ENCODE assay signal across 9 mouse cellular contexts in the genomic region with DNA sequence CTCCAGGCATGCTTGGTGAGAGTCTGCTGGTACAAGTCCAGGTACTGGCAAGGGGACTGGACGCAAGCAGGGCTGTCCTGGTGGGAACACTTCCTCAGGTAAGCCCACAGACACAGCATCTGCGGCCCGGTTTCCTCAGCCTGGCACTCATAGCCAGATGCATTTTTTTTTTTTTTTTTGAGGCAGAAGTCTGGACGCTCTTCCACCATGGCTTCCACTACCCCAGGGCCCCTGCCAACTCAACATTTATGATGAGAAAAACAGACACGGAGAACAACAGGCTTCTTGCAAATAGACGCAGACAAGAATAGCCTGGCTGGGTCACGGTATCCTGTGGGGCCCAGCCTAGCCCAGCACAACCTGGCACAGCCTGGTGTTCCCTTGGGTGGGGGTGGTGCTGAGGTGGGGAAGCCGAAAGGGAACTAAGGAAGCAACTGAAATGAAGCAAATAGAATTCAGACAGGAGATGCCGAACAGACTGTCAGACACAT. TPM values are rescaled to one million over a fixed set of nuclear protein-coding genes. Genes with fewer than 3 reads are reported as not detected.
A peak's percentile ranks its signal among the peaks of the same experiment; 100 is the strongest.
DNase-seq lines count a peak whose midpoint lies in the region; ATAC-seq and TF ChIP-seq lines count a peak whose summit lies in the region.
"Had no signal": no experiment of that assay in that cellular context is flagged by ENCODE, and none has a peak within 500 bp of the region (broad histone marks: within the 10 kb centered on the region; RNA-seq: fewer than 3 reads in every experiment).

No protein-coding gene starts in this region.

- WGBS in forebrain, embryonic 13.5 days: 72% methylated on average over 9 of the region's 9 CpGs
- WGBS in forebrain, embryonic 12.5 days: 83% methylated on average over 9 of the region's 9 CpGs
- 4% methylated on average over 9 of the region's 9 CpGs for WGBS in cerebellum, adult 2 months
- WGBS in midbrain, embryonic 15.5 days: 75% methylated on average over 9 of the region's 9 CpGs

- H3K4me3 ChIP-seq in forebrain, embryonic 13.5 days: no peak overlapping the region
- no peak overlapping the region for H3K4me3 ChIP-seq in forebrain, embryonic 12.5 days (replicated peaks)
- no peak overlapping the region for H3K4me3 ChIP-seq in cerebellum, adult 2 months (replicated peaks; ENCODE audit: insufficient read depth, low read depth, low read length)
- no peak overlapping the region for H3K4me3 ChIP-seq in layer of hippocampus, adult 2 months
- no peak overlapping the region for H3K4me3 ChIP-seq in midbrain, embryonic 15.5 days
- H3K4me3 ChIP-seq: liver, embryonic 15.5 days had no signal

- no peaks in the 10 kb centered on the region for H3K9me3 ChIP-seq in forebrain, embryonic 13.5 days (replicated peaks)
- no peaks in the 10 kb centered on the region for H3K9me3 ChIP-seq in forebrain, embryonic 12.5 days
- no peaks in the 10 kb centered on the region for H3K9me3 ChIP-seq in midbrain, embryonic 15.5 days
- H3K9me3 ChIP-seq: liver, embryonic 15.5 days had no signal

- ATAC-seq in forebrain, embryonic 13.5 days: no peak
- ATAC-seq in forebrain, embryonic 12.5 days (ENCODE audit: low FRiP score): no peak
- ATAC-seq in midbrain, embryonic 15.5 days (replicated peaks): no peak

- peak overlapping the region; percentile 48 for H3K27ac ChIP-seq in forebrain, embryonic 13.5 days
- H3K27ac ChIP-seq in forebrain, embryonic 12.5 days: no peak overlapping the region
- H3K27ac ChIP-seq in cerebellum, adult 2 months (ENCODE audit: insufficient read depth, low read length): peak overlapping the region; percentile 35
- H3K27ac ChIP-seq in layer of hippocampus, adult 2 months: peak overlapping the region; percentile 86
- no peak overlapping the region for H3K27ac ChIP-seq in midbrain, embryonic 15.5 days
- H3K27ac ChIP-seq: liver, embryonic 15.5 days had no signal

- no peak overlapping the region for H3K4me2 ChIP-seq in forebrain, embryonic 13.5 days
- no peak overlapping the region for H3K4me2 ChIP-seq in forebrain, embryonic 12.5 days
- H3K4me2 ChIP-seq in midbrain, embryonic 15.5 days: no peak overlapping the region
- H3K4me2 ChIP-seq: liver, embryonic 15.5 days had no signal

- H3K9ac ChIP-seq in forebrain, embryonic 13.5 days: no peak overlapping the region
- no peak overlapping the region for H3K9ac ChIP-seq in forebrain, embryonic 12.5 days
- no peak overlapping the region for H3K9ac ChIP-seq in midbrain, embryonic 15.5 days
- H3K9ac ChIP-seq: liver, embryonic 15.5 days had no signal

- H3K36me3 ChIP-seq in forebrain, embryonic 13.5 days (ENCODE audit: poor library complexity, severe bottlenecking): no peaks in the 10 kb centered on the region
- H3K36me3 ChIP-seq in forebrain, embryonic 12.5 days (replicated peaks): 0 out of 2 replicates have a peak, but pooled peaks cover 5% of the 10 kb centered on the region
- no peaks in the 10 kb centered on the region for H3K36me3 ChIP-seq in midbrain, embryonic 15.5 days (replicated peaks)
- H3K36me3 ChIP-seq: liver, embryonic 15.5 days had no signal

- TF ChIP-seq POLR2A in cerebellum, adult 2 months (IDR thresholded peaks at IDR 0.05; ENCODE audit: borderline replicate concordance, insufficient read depth, low read length): no peak

- intact Hi-C loops in left cerebral cortex, postnatal 14 days (cut with DNase I): no loop called here

- peak; percentile 83 to 93 for DNase-seq in cerebellum, adult 2 months
- peak; percentile 84 for DNase-seq in heart, adult 8-10 months (ENCODE audit: low spot score)
- DNase-seq in layer of hippocampus, adult 2 months (ENCODE audit: low spot score in 2 of 2): peak; percentile 32 to 58
- DNase-seq in left cerebral cortex, postnatal 14 days (ENCODE audit: low spot score in 2 of 2): no peak
- no peak for DNase-seq in adrenal gland, postnatal 36 days

- no peak for TF ChIP-seq CTCF in cerebellum, adult 2 months (IDR thresholded peaks at IDR 0.05; ENCODE audit: borderline replicate concordance, insufficient read depth, low read depth, low read length)
- no peak for TF ChIP-seq CTCF in layer of hippocampus, adult 2 months (conservative IDR thresholded peaks at IDR 0.05)

- peaks cover 20% of the 10 kb centered on the region for H3K4me1 ChIP-seq in forebrain, embryonic 13.5 days
- H3K4me1 ChIP-seq in forebrain, embryonic 12.5 days: peaks cover 19% of the 10 kb centered on the region
- H3K4me1 ChIP-seq in cerebellum, adult 2 months (ENCODE audit: control insufficient read depth, insufficient read depth, low read length): peaks cover 40% of the 10 kb centered on the region
- peaks cover 11% of the 10 kb centered on the region for H3K4me1 ChIP-seq in midbrain, embryonic 15.5 days

- no peaks in the 10 kb centered on the region for H3K27me3 ChIP-seq in forebrain, embryonic 13.5 days
- no peaks in the 10 kb centered on the region for H3K27me3 ChIP-seq in forebrain, embryonic 12.5 days
- H3K27me3 ChIP-seq in cerebellum, adult 2 months (ENCODE audit: control insufficient read depth, insufficient read depth, low read length): no peaks in the 10 kb centered on the region
- no peaks in the 10 kb centered on the region for H3K27me3 ChIP-seq in midbrain, embryonic 15.5 days (replicated peaks)
- H3K27me3 ChIP-seq: liver, embryonic 15.5 days had no signal

RNA-seq across cellular contexts. Expression of a gene that starts 43.5 kb away (rescaled TPM):
- polyA plus RNA-seq in forebrain, embryonic 13.5 days (2015; fragmentation: Nextera tagmentation; extraction: Ambion mirVana): 7.4 and 7.7 TPM in 2 replicates
- 8.1 and 8.3 TPM in 2 replicates for polyA plus RNA-seq in forebrain, embryonic 12.5 days (2016; fragmentation: Nextera tagmentation; extraction: Ambion mirVana)
- 25.3 and 26.7 TPM in 2 replicates for polyA plus RNA-seq in cerebellum, adult 2 months (2012; rRNA removed)
- total RNA-seq in heart, adult 8-10 months (2022): 10 to 100 TPM in 2 of 4 experiments, 1 to 10 TPM in 2; 8.2 to 15.7 (median 11.9) TPM
- total RNA-seq in layer of hippocampus, adult 2 months (2021): 10 to 100 TPM; 23.3 to 23.6 TPM
- total RNA-seq in left cerebral cortex, postnatal 14 days (2021): 10 to 100 TPM; 37.9 to 41.1 TPM
- 6.6 and 6.8 TPM in 2 replicates for polyA plus RNA-seq in midbrain, embryonic 15.5 days (2015; fragmentation: Nextera tagmentation; extraction: Ambion mirVana)
- 10 to 100 TPM; 12.2 to 39.6 TPM for total RNA-seq in adrenal gland, postnatal 36 days (2021)

Comparison
In these comparisons a context has a peak if more than half of its experiments do, and no peak if none do; other contexts are left out.
1. H3K27ac ChIP-seq: peak in forebrain, embryonic 13.5 days (single experiment), cerebellum, adult 2 months (single experiment) and layer of hippocampus, adult 2 months (single experiment); none in forebrain, embryonic 12.5 days (single experiment) and midbrain, embryonic 15.5 days (single experiment).
2. DNase-seq: peak in cerebellum, adult 2 months (2 of 2), heart, adult 8-10 months (single experiment) and layer of hippocampus, adult 2 months (2 of 2); none in left cerebral cortex, postnatal 14 days (0 of 2) and adrenal gland, postnatal 36 days (0 of 2).